Mouse (Mus musculus) lung, postnatal 0 days (tissue): Measurements from ENCODE around the gene Cnot8. TPM values are rescaled to one million over a fixed set of nuclear protein-coding genes. Genes with fewer than 3 reads are reported as not detected.
"Not testable (repeated sequence)": the region's sequence is repeated elsewhere in the genome, so short reads cannot be mapped to it uniquely, and the experiment has no call there.

ENCODE experiments used
- ATAC-seq: fragments of 200-750 bp; cut with Nextera tagmentation; 2 replicates; pipeline ENCODE4 v1.8.0; 2017; ENCODE audit warnings: moderate library complexity
- DNase-seq: peaks from one replicate; pipeline ENCODE4 v3.0.0-alpha.2; 2016; ENCODE audit warnings: low spot score
- H3K27ac ChIP-seq: fragments of 300-500 bp; sonication (generic); 2 replicates; pipeline ENCODE4 v1.5.1; 2014; ENCODE audit warnings: antibody characterized with exemption, mild to moderate bottlenecking, low read length, mixed read lengths
- H3K27me3 ChIP-seq: fragments of 300-500 bp; sonication (generic); replicated peaks from 2 replicates; pipeline ENCODE4 v1.6.1; 2014; ENCODE audit warnings: low read length, mixed read lengths; ENCODE audit not compliant: insufficient read depth
- H3K36me3 ChIP-seq: fragments of 300-500 bp; sonication (generic); 2 replicates; pipeline ENCODE4 v1.6.1; 2014; ENCODE audit warnings: low read length, mixed read lengths; ENCODE audit not compliant: insufficient read depth
- H3K4me1 ChIP-seq: fragments of 300-500 bp; sonication (generic); 2 replicates; pipeline ENCODE4 v1.6.1; 2014; ENCODE audit warnings: antibody characterized with exemption, low read depth, low read length, mixed read lengths; ENCODE audit not compliant: insufficient read depth
- H3K4me2 ChIP-seq: fragments of 300-500 bp; sonication (generic); replicated peaks from 2 replicates; pipeline ENCODE4 v1.6.1; 2014; ENCODE audit warnings: low read depth, mild to moderate bottlenecking, low read length, moderate library complexity, mixed read lengths
- H3K4me3 ChIP-seq: fragments of 300-500 bp; sonication (generic); 2 replicates; pipeline ENCODE4 v1.5.1; 2014; ENCODE audit warnings: low read depth, low read length
- H3K9ac ChIP-seq: fragments of 300-500 bp; sonication (generic); replicated peaks from 2 replicates; pipeline ENCODE4 v1.6.1; 2014; ENCODE audit warnings: low read depth, mild to moderate bottlenecking
- H3K9me3 ChIP-seq: fragments of 300-500 bp; sonication (generic); 2 replicates; pipeline ENCODE4 v1.6.1; 2016; ENCODE audit warnings: low read length, mixed read lengths
- CTCF ChIP-seq: IDR thresholded peaks from 2 replicates; pipeline ENCODE4 v1.5.1; 2016; ENCODE audit warnings: antibody characterized with exemption, mild to moderate bottlenecking
- EP300 ChIP-seq: IDR thresholded peaks from 2 replicates; pipeline ENCODE4 v1.6.1; 2016; ENCODE audit warnings: antibody characterized with exemption, mild to moderate bottlenecking, control low read depth
- WGBS: fragments of 180-500 bp; shearing (Covaris S2); extraction: QIAGEN DNeasy Blood & Tissue Kit; methylation state at CpG from one replicate; pipeline ENCODE4 v1.1.7; 2014; 5-methylcytosine and 5-hydroxymethylcytosine counted together
- polyA plus RNA-seq: library from polyadenylated mRNA; unstranded; fragments of >200 nt; fragmentation: Nextera tagmentation; extraction: Ambion mirVana; gene quantifications from 2 replicates; pipeline ENCODE4 v1.2.1, GENCODE M21; 2015

Gene Cnot8
- polyA plus RNA-seq, 1 experiment from 2014 or later: 71.8 TPM

DNA sequence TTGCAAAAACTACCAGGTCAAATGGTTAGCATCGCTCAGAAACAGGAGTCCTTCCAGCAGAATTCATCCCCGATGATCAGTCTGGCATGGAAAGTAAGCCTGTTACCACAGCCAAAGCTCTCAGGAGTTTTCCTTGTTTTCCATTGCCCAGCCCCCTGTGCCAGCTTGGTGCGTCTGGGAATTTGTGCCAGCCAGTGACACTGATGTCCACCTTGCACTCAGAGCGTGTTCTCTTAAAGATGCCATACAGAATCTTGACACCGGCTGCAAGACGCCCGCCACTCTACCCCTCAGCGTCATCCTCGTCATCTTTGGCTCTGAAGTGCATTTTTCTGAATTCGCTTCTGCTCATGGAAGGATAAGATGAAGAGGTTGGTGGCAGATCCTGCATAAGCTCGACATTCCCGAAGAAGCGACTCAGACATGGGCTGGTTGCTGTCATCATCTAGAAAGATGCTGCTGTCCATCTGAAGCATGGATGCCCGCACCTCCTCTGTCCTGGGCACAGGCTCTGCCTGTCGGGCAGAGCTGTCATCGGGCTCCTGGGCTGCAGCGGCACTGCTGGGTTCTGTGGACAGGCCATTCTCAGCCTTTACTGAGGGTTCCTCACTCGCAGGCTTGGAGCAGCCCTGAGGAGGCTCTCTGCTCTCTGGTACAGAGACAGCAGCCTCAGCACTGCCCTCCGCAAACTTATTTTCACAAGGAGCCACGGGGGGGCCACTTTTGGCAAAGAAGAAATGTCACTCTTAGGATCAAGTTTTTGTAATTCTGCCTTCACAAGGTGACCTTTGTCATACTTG is 6.9 kb upstream of the Cnot8 start:
- 40% methylated on average over 20 of the region's 20 CpGs for WGBS
- Histone ChIP-seq H3K36me3 (no peaks in the 10 kb centered on the region), H3K27ac (no peak overlapping the region), H3K27me3 (no peaks in the 10 kb centered on the region), H3K9me3 (no peaks in the 10 kb centered on the region), H3K9ac (no peak overlapping the region), H3K4me3 (peak overlapping the region; percentile 34; the same call in 1 of the 2 replicates), H3K4me1 (no peaks in the 10 kb centered on the region), H3K4me2 (peak overlapping the region; percentile 81)
- ATAC-seq (peak; percentile 27; the same call in 1 of the 2 replicates), DNase-seq (no peak)
- TF ChIP-seq EP300 (no peak), CTCF (no peak)

DNA sequence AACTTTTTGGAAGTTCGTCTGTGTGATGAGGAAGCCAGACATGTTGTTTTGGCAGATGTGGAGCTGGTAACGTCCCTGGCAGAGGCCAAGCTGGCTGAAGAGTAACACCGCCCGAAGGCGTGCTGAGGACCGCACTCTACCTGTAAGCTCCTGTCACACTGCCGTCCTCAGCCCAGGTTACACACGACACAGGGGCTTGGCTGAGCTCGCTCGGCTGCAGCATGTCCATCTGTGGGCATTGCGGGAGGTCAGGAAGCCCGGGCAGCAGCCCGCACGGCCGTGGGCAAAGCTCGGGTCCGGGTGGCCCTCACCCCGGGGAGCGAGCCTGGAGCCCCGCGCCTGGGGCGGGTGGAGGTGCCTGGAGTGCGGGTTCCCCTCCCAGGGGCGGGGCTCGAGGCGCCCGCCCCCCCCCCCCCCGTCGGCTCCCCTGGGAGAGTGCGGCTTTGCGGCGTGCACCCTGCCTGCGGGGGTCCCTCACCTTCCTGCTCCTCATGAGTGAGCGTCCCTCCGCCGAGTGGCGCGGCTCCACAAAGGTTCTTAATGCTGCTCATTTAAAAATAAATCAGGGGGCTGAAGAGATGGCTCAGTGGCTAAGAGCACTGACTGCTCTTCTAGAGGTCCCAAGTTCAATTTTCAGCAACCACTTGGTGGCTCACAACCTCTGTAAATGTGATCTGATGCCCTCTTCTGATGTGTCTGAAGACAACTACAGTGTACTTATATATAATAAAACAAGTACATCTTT is 6.2 kb upstream of the Cnot8 start:
- under 1% methylated on average over 27 of the region's 38 CpGs for WGBS
- peak overlapping the region; percentile 81 for H3K4me2 ChIP-seq
- no peaks in the 10 kb centered on the region for H3K27me3 ChIP-seq
- TF ChIP-seq CTCF (no peak), EP300 (no peak)
- H3K4me1 ChIP-seq: no peaks in the 10 kb centered on the region
- no peaks in the 10 kb centered on the region for H3K36me3 ChIP-seq
- H3K9me3 ChIP-seq: no peaks in the 10 kb centered on the region
- H3K9ac ChIP-seq: no peak overlapping the region
- H3K27ac ChIP-seq: no peak overlapping the region
- peak overlapping the region; percentile 34 for H3K4me3 ChIP-seq
- DNase-seq (peak; percentile 37), ATAC-seq (peak; percentile 63)

- not testable (repeated sequence) for H3K9ac ChIP-seq, H3K9me3 ChIP-seq, H3K36me3 ChIP-seq, H3K4me3 ChIP-seq, H3K4me1 ChIP-seq, DNase-seq, H3K27ac ChIP-seq, ATAC-seq, H3K27me3 ChIP-seq
- peak overlapping the region; percentile 81; the same call in 1 of the 2 replicates for H3K4me2 ChIP-seq
- WGBS: 71% methylated on average over 5 of the region's 5 CpGs
- peak; percentile 48 for TF ChIP-seq CTCF
Measured at GRCm38 (mm10) chr11:58098366-58098720, 5.6 kb upstream of the Cnot8 start.

DNA sequence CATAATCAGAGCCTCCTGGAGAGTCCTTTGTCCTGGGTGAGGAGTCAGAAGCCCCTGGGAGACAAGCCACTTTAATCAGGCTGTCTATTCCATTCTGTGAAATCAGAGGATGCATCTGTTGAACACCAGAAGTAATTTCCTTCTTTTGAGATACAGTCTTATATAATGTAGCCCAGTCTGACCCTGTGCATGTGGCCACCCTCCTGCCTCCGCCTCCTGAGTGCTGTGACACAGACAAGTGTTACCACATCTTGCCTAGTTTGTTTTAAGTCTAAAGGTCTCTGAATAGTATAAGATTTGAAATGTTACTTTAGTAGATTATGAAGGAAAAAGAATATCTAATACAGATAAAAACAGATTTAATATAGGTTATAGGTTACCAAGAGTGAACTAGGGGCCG is 3.9 kb upstream of the Cnot8 start:
- ATAC-seq (no peak), DNase-seq (no peak)
- Histone ChIP-seq H3K4me1 (peaks cover 3% of the 10 kb centered on the region; the same call in 1 of the 2 replicates), H3K9me3 (no peaks in the 10 kb centered on the region), H3K27me3 (no peaks in the 10 kb centered on the region), H3K9ac (no peak overlapping the region), H3K4me2 (no peak overlapping the region), H3K4me3 (no peak overlapping the region), H3K36me3 (no peaks in the 10 kb centered on the region), H3K27ac (no peak overlapping the region)
- no peak for TF ChIP-seq CTCF
- TF ChIP-seq EP300: no peak
- 90% methylated on average over 2 of the region's 2 CpGs for WGBS

GRCm38 (mm10) chr11:58101194-58101720 is 2.7 kb upstream of the Cnot8 start:
- TF ChIP-seq CTCF (no peak), EP300 (no peak)
- no peaks in the 10 kb centered on the region for H3K9me3 ChIP-seq
- H3K27ac ChIP-seq: no peak overlapping the region
- H3K4me3 ChIP-seq: no peak overlapping the region
- WGBS: 82% methylated on average over 4 of the region's 4 CpGs
- DNase-seq: no peak
- H3K27me3 ChIP-seq: no peaks in the 10 kb centered on the region
- no peak for ATAC-seq
- no peak overlapping the region for H3K4me2 ChIP-seq
- peaks cover 3% of the 10 kb centered on the region; the same call in 1 of the 2 replicates for H3K4me1 ChIP-seq
- no peak overlapping the region for H3K9ac ChIP-seq
- H3K36me3 ChIP-seq: no peaks in the 10 kb centered on the region

GRCm38 (mm10) chr11:58102146-58102545 is 1.8 kb upstream of the Cnot8 start:
- DNase-seq (no peak), ATAC-seq (no peak)
- H3K4me1 ChIP-seq: peaks cover 3% of the 10 kb centered on the region; the same call in 1 of the 2 replicates
- no peak overlapping the region for H3K4me3 ChIP-seq
- no peak overlapping the region for H3K27ac ChIP-seq
- H3K9ac ChIP-seq: no peak overlapping the region
- H3K9me3 ChIP-seq: no peaks in the 10 kb centered on the region
- no peak for TF ChIP-seq CTCF
- TF ChIP-seq EP300: no peak
- H3K27me3 ChIP-seq: no peaks in the 10 kb centered on the region
- WGBS: 62% methylated on average over 3 of the region's 3 CpGs
- no peak overlapping the region for H3K4me2 ChIP-seq
- no peaks in the 10 kb centered on the region for H3K36me3 ChIP-seq
